Mouse (Mus musculus): ENCODE results near the gene Bmp6. TPM values are rescaled to one million over a fixed set of nuclear protein-coding genes. Genes with fewer than 3 reads are reported as not detected.

The Bmp6 gene
- polyA plus RNA-seq, 1 experiment, result 0.73 TPM

DNA sequence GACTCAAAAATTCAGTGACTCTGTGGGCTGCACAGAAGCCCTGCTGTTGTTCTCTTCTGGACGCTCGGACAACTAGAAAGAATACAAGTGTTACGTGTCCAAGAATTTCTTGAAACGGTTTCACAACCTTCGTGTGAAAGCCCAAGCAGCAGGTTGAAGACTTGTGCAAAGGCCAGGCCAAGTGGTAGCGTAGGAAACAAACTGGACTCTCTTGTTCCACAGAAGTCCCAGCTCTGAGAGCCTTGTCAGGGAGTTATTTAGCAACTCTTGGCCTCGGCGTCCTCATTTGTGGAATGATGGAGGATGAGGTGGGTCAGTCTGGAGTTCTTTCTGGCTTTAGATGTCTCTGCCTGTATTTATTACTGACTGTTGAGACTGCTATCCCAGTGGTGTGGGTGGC, 55.8 kb downstream of the Bmp6 start:
- H3K4me1 ChIP-seq (ENCODE audit: control insufficient read depth, insufficient read depth, low read length), result no peaks in the 10 kb centered on the region
- no peaks in the 10 kb centered on the region for H3K27me3 ChIP-seq (ENCODE audit: control insufficient read depth, insufficient read depth, low read length, poor library complexity, severe bottlenecking)
- no peaks in the 10 kb centered on the region for H3K9me3 ChIP-seq (replicated peaks; ENCODE audit: control insufficient read depth, insufficient read depth, low read length, poor library complexity, severe bottlenecking)
- H3K4me3 ChIP-seq (ENCODE audit: low read depth, low read length), result no peak overlapping the region
- no peak overlapping the region for H3K27ac ChIP-seq (ENCODE audit: insufficient read depth, low read length)
- no peak overlapping the region for H3K9ac ChIP-seq (ENCODE audit: low read depth, poor library complexity, severe bottlenecking)
- no peaks in the 10 kb centered on the region for H3K36me3 ChIP-seq (ENCODE audit: control insufficient read depth, insufficient read depth, low read length, poor library complexity, severe bottlenecking)
- TF ChIP-seq POLR2A (IDR thresholded peaks at IDR 0.05; ENCODE audit: insufficient read depth, low read length) (no peak), EP300 (IDR thresholded peaks at IDR 0.05; ENCODE audit: insufficient read depth, low read depth, low read length) (no peak), CTCF (IDR thresholded peaks at IDR 0.05; ENCODE audit: low read depth, low read length) (no peak)

DNA sequence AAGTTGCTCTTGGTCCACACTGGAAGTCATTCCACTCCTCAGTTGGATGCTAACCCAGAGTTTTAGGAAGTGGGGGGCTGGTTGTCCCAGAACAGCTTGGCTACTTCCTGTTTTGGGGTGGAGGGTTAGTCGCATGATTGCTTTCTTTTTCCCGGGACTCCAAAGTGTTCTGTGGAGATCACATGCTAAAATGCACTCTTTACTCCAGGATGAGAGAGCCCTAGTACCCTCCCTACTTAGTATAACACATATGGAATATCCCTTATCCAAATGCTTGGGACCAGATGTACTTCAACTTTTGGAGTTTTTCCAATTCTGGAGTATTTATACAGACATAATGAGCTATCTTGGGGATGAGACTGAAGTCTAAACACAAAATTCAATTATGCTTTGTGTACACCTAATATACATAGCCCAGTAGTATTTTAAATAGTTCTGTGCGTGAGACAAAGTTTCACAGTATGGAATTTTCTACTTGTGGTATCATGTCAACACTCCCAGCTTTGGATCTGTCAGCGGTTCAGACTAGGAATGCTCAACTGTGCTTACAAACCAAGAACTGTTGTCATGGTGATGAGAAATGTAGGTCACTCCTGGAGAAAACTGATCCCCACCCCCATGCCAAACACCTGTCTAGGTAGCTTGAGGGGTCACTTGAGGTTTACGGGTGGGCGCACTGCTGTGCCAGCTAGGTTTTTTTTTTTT, 62.9 kb downstream of the Bmp6 start:
- no peaks in the 10 kb centered on the region for H3K4me1 ChIP-seq (ENCODE audit: control insufficient read depth, insufficient read depth, low read length)
- no peaks in the 10 kb centered on the region for H3K27me3 ChIP-seq (ENCODE audit: control insufficient read depth, insufficient read depth, low read length, poor library complexity, severe bottlenecking)
- no peaks in the 10 kb centered on the region for H3K9me3 ChIP-seq (replicated peaks; ENCODE audit: control insufficient read depth, insufficient read depth, low read length, poor library complexity, severe bottlenecking)
- TF ChIP-seq EP300 (IDR thresholded peaks at IDR 0.05; ENCODE audit: insufficient read depth, low read depth, low read length) (no peak), CTCF (IDR thresholded peaks at IDR 0.05; ENCODE audit: low read depth, low read length) (no peak), POLR2A (IDR thresholded peaks at IDR 0.05; ENCODE audit: insufficient read depth, low read length) (no peak)
- H3K9ac ChIP-seq (ENCODE audit: low read depth, poor library complexity, severe bottlenecking), result no peak overlapping the region
- H3K4me3 ChIP-seq (ENCODE audit: low read depth, low read length), result no peak overlapping the region
- H3K36me3 ChIP-seq (ENCODE audit: control insufficient read depth, insufficient read depth, low read length, poor library complexity, severe bottlenecking), result no peaks in the 10 kb centered on the region
- no peak overlapping the region for H3K27ac ChIP-seq (ENCODE audit: insufficient read depth, low read length)

DNA sequence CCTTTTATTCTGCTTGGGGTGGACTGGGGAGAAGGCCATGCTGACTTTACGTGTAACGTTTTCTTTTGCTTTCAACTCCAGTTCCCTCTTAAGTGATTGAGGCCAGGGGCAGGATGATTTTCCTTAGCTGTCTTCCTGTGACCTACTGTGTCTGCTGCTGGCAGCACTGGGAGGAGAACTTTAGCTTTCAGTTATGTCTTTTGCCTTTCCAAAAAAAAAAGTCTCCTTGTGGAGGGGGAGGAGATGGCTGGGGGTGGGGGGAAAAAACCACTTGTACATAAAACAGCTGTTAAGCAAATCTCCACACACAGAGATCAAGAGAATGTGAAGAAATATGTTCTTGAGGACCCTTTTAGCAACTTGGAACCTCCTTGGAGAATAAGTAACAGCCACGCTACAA, 63.7 kb downstream of the Bmp6 start:
- Histone ChIP-seq H3K27ac (ENCODE audit: insufficient read depth, low read length) (no peak overlapping the region), H3K9ac (ENCODE audit: low read depth, poor library complexity, severe bottlenecking) (no peak overlapping the region), H3K9me3 (replicated peaks; ENCODE audit: control insufficient read depth, insufficient read depth, low read length, poor library complexity, severe bottlenecking) (no peaks in the 10 kb centered on the region), H3K27me3 (ENCODE audit: control insufficient read depth, insufficient read depth, low read length, poor library complexity, severe bottlenecking) (no peaks in the 10 kb centered on the region), H3K4me1 (ENCODE audit: control insufficient read depth, insufficient read depth, low read length) (no peaks in the 10 kb centered on the region), H3K36me3 (ENCODE audit: control insufficient read depth, insufficient read depth, low read length, poor library complexity, severe bottlenecking) (no peaks in the 10 kb centered on the region), H3K4me3 (ENCODE audit: low read depth, low read length) (no peak overlapping the region)
- no peak for TF ChIP-seq POLR2A (IDR thresholded peaks at IDR 0.05; ENCODE audit: insufficient read depth, low read length)
- no peak for TF ChIP-seq CTCF (IDR thresholded peaks at IDR 0.05; ENCODE audit: low read depth, low read length)
- TF ChIP-seq EP300 (IDR thresholded peaks at IDR 0.05; ENCODE audit: insufficient read depth, low read depth, low read length), result no peak

DNA sequence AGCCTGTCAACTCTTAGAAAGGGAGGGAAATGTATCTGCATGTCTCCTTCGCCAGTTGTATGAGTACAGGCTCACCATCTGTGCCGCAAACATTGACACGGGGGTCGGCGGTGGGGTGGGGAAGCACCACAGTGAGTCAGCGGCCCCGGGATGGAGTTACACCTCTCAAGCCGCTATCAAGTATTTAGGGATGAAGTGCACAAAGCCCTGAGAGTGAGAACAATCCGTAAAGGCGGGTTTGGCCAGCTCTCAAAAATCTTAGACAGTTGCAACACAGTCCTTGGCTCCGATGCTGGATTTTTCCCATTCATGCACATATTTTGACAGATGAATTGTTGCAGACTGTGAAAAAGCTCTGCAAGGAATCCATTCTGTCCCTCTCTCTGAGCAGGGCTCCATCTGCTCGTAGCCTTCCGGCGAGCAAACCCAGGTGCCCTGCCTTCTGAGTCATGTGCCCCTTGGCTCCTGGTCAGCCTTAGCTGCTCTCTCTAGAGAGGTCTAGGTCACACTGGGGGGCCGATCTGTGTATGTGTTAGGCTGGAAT, 65.5 kb downstream of the Bmp6 start:
- Histone ChIP-seq H3K27me3 (ENCODE audit: control insufficient read depth, insufficient read depth, low read length, poor library complexity, severe bottlenecking) (no peaks in the 10 kb centered on the region), H3K4me3 (ENCODE audit: low read depth, low read length) (no peak overlapping the region), H3K4me1 (ENCODE audit: control insufficient read depth, insufficient read depth, low read length) (no peaks in the 10 kb centered on the region), H3K27ac (ENCODE audit: insufficient read depth, low read length) (no peak overlapping the region), H3K9ac (ENCODE audit: low read depth, poor library complexity, severe bottlenecking) (no peak overlapping the region), H3K36me3 (ENCODE audit: control insufficient read depth, insufficient read depth, low read length, poor library complexity, severe bottlenecking) (no peaks in the 10 kb centered on the region), H3K9me3 (replicated peaks; ENCODE audit: control insufficient read depth, insufficient read depth, low read length, poor library complexity, severe bottlenecking) (no peaks in the 10 kb centered on the region)
- TF ChIP-seq EP300 (IDR thresholded peaks at IDR 0.05; ENCODE audit: insufficient read depth, low read depth, low read length) (no peak), POLR2A (IDR thresholded peaks at IDR 0.05; ENCODE audit: insufficient read depth, low read length) (no peak), CTCF (IDR thresholded peaks at IDR 0.05; ENCODE audit: low read depth, low read length) (no peak)

DNA sequence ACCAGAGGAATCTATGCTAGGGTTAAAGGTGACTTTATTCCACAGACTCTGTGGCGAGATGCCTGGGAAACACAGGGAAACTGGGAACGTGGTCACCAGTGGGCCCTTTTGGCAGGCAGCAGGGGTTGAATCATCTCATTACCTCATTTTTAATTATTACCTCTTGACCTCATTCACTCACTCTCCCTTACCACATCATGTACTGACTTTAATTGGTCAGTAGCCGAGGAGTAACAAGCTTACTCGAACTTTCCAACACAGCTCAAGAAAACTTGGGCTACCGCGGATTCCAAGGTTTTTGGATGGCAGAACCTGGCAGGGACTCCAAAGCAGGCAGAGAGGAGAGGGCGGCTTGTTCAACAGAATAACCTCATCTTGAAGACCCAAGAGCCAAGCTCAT, 74.9 kb downstream of the Bmp6 start:
- Histone ChIP-seq H3K9ac (ENCODE audit: low read depth, poor library complexity, severe bottlenecking) (no peak overlapping the region), H3K27me3 (ENCODE audit: control insufficient read depth, insufficient read depth, low read length, poor library complexity, severe bottlenecking) (no peaks in the 10 kb centered on the region), H3K9me3 (replicated peaks; ENCODE audit: control insufficient read depth, insufficient read depth, low read length, poor library complexity, severe bottlenecking) (no peaks in the 10 kb centered on the region), H3K4me3 (ENCODE audit: low read depth, low read length) (no peak overlapping the region), H3K36me3 (ENCODE audit: control insufficient read depth, insufficient read depth, low read length, poor library complexity, severe bottlenecking) (no peaks in the 10 kb centered on the region), H3K4me1 (ENCODE audit: control insufficient read depth, insufficient read depth, low read length) (no peaks in the 10 kb centered on the region), H3K27ac (ENCODE audit: insufficient read depth, low read length) (no peak overlapping the region)
- TF ChIP-seq CTCF (IDR thresholded peaks at IDR 0.05; ENCODE audit: low read depth, low read length), result no peak
- TF ChIP-seq POLR2A (IDR thresholded peaks at IDR 0.05; ENCODE audit: insufficient read depth, low read length), result no peak
- TF ChIP-seq EP300 (IDR thresholded peaks at IDR 0.05; ENCODE audit: insufficient read depth, low read depth, low read length), result no peak

DNA sequence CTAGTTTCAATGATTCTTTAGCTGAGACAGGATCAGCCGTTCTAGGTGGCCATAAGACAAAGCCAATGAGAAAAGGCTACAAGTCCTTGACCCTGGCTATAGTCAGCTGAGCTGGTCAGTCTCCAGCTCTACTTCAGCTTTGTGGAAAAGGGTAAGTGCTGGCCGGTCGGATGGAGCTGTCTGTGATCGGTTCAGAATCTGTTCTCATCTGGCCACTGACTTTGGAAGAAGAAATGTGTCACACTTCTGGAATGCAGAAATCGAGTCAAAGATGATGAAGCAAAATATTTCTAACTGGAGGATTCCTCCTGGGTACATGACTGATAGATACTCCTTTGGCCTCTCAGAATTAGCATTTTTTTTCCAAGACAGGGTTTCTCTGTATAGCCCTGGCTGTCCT, 77.6 kb downstream of the Bmp6 start:
- TF ChIP-seq POLR2A (IDR thresholded peaks at IDR 0.05; ENCODE audit: insufficient read depth, low read length) (no peak), CTCF (IDR thresholded peaks at IDR 0.05; ENCODE audit: low read depth, low read length) (no peak), EP300 (IDR thresholded peaks at IDR 0.05; ENCODE audit: insufficient read depth, low read depth, low read length) (no peak)

More for the DNA sequence above, 77.6 kb downstream of the Bmp6 start:
- H3K36me3 ChIP-seq (ENCODE audit: control insufficient read depth, insufficient read depth, low read length, poor library complexity, severe bottlenecking), result no peaks in the 10 kb centered on the region
- no peaks in the 10 kb centered on the region for H3K9me3 ChIP-seq (replicated peaks; ENCODE audit: control insufficient read depth, insufficient read depth, low read length, poor library complexity, severe bottlenecking)
- H3K4me3 ChIP-seq (ENCODE audit: low read depth, low read length), result no peak overlapping the region
- H3K4me1 ChIP-seq (ENCODE audit: control insufficient read depth, insufficient read depth, low read length), result no peaks in the 10 kb centered on the region
- no peak overlapping the region for H3K9ac ChIP-seq (ENCODE audit: low read depth, poor library complexity, severe bottlenecking)
- H3K27me3 ChIP-seq (ENCODE audit: control insufficient read depth, insufficient read depth, low read length, poor library complexity, severe bottlenecking), result no peaks in the 10 kb centered on the region
- no peak overlapping the region for H3K27ac ChIP-seq (ENCODE audit: insufficient read depth, low read length)

All from ES-Bruce4 (cell line).